Mouse (Mus musculus): ENCODE results near the gene Grip2.
A peak's percentile ranks its signal among the peaks of the same experiment; 100 is the strongest.

DNA sequence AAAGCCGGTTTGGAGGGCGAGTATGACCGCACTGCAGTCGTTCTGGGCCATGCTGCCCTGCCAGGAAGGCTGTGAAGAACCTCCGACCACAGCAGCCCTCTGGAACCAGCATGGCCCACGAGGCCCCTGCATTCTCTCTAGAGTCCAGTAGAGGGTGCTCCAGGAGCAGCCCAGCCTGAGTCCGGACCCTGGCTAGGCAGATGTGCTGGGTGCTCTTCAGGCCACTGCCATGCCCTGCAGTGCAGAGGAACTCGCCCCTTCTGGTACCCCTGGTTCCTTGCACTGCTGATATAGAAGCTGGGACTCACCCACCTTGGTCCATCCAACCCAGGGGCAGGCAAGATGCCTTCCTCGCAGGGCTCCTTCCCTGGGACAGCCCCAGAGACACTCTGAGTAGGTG lies 50.5 kb downstream of the Grip2 start:
- TF ChIP-seq CTCF (IDR thresholded peaks at IDR 0.05; ENCODE audit: low read depth, low read length) (peak; percentile 72), POLR2AphosphoS5 (IDR thresholded peaks at IDR 0.05; ENCODE audit: insufficient replicate concordance, low read depth, low read length) (no peak), TAL1 (conservative IDR thresholded peaks at IDR 0.05; ENCODE audit: low read depth, low read length) (no peak), GATA1 (IDR thresholded peaks at IDR 0.05; ENCODE audit: borderline replicate concordance, low read length) (no peak), GATA2 (IDR thresholded peaks at IDR 0.05; ENCODE audit: borderline replicate concordance, low read depth, low read length) (no peak)
